Comparison of ENCODE assay signal across 28 mouse cellular contexts in genomic region chr11:11536295-11536694, GRCm38 (mm10).
"Had no signal": no experiment of that assay in that cellular context is flagged by ENCODE, and none has a peak within 500 bp of the region (broad histone marks: within the 10 kb centered on the region; RNA-seq: fewer than 3 reads in every experiment).

No protein-coding gene starts in this region.

- H3K4me3 ChIP-seq: heart, adult 2 months; heart, embryonic 13.5 days; heart, embryonic 15.5 days; hindbrain, embryonic 10.5 days; hindbrain, embryonic 12.5 days; intestine, embryonic 15.5 days; kidney, embryonic 15.5 days; layer of hippocampus, adult 2 months; left cerebral cortex, adult 2 months; limb, embryonic 10.5 days; limb, embryonic 12.5 days; liver, embryonic 13.5 days; liver, embryonic 15.5 days had no signal

- H3K27ac ChIP-seq: heart, adult 2 months; heart, embryonic 13.5 days; heart, embryonic 15.5 days; hindbrain, embryonic 10.5 days; hindbrain, embryonic 12.5 days; hindbrain, embryonic 14.5 days; intestine, embryonic 15.5 days; kidney, embryonic 15.5 days; kidney, postnatal 0 days; layer of hippocampus, adult 2 months; left cerebral cortex, adult 2 months; limb, embryonic 10.5 days; limb, embryonic 12.5 days; liver, embryonic 13.5 days; liver, embryonic 15.5 days had no signal

- H3K9ac ChIP-seq: heart, embryonic 13.5 days; heart, embryonic 15.5 days; hindbrain, embryonic 12.5 days; hindbrain, embryonic 14.5 days; intestine, embryonic 15.5 days; kidney, embryonic 15.5 days; limb, embryonic 12.5 days; liver, embryonic 13.5 days; liver, embryonic 15.5 days had no signal

- H3K9me3 ChIP-seq: heart, embryonic 13.5 days; heart, embryonic 15.5 days; hindbrain, embryonic 10.5 days; hindbrain, embryonic 12.5 days; intestine, embryonic 15.5 days; kidney, embryonic 15.5 days; limb, embryonic 10.5 days; limb, embryonic 12.5 days; liver, embryonic 13.5 days; liver, embryonic 15.5 days had no signal

- DNase-seq: gastrocnemius, postnatal 10 days; gastrocnemius, postnatal 25 days; heart, adult 11 months; heart, adult 2 months; heart, postnatal 14 days; heart, postnatal 36 days; kidney, adult 18-20 months; kidney, adult 8-10 months; kidney, postnatal 14 days; kidney, postnatal 36 days; liver; liver, embryonic 13.5 days had no signal

- H3K36me3 ChIP-seq: heart, embryonic 13.5 days; heart, embryonic 15.5 days; hindbrain, embryonic 10.5 days; hindbrain, embryonic 12.5 days; intestine, embryonic 15.5 days; kidney, embryonic 15.5 days; limb, embryonic 10.5 days; limb, embryonic 12.5 days; liver, embryonic 13.5 days; liver, embryonic 15.5 days had no signal

- H3K27me3 ChIP-seq: heart, embryonic 13.5 days; heart, embryonic 15.5 days; hindbrain, embryonic 12.5 days; intestine, embryonic 15.5 days; kidney, embryonic 15.5 days; limb, embryonic 12.5 days; liver, embryonic 13.5 days; liver, embryonic 15.5 days had no signal

- H3K4me1 ChIP-seq: heart, embryonic 13.5 days; heart, embryonic 15.5 days; hindbrain, embryonic 10.5 days; hindbrain, embryonic 12.5 days; intestine, embryonic 15.5 days; kidney, embryonic 15.5 days; limb, embryonic 10.5 days; limb, embryonic 12.5 days; liver, embryonic 15.5 days had no signal

- ATAC-seq: hindbrain, embryonic 16.5 days; inflammation-experienced regulatory T-cells, adult 6 months; intestine, embryonic 15.5 days; intestine, postnatal 0 days had no signal
